Mouse (Mus musculus): Measurements from ENCODE around the gene Cpeb3.

GRCm38 (mm10) chr19:37208986-37209385 lies 585 bp upstream of the Cpeb3 start:
- no peak for TF ChIP-seq CTCF (IDR thresholded peaks at IDR 0.05; ENCODE audit: extremely low read depth, insufficient read depth, insufficient read length, insufficient replicate concordance)
- TF ChIP-seq POLR2A (IDR thresholded peaks at IDR 0.05; ENCODE audit: low read depth, low read length), result no peak

Data from spleen, adult 2 months (tissue).